Mouse (Mus musculus) megakaryocyte, adult 5-6 weeks (primary cell): ENCODE measurements at regions not wholly inside any gene's neighbourhood (a gene's known extent, or its start where the extent isn't known, plus 50 kb on each side); places are given as distances from the start of the nearest gene placed in this dataset.
A peak's percentile ranks its signal among the peaks of the same experiment; 100 is the strongest.

ENCODE experiments used
- ATAC-seq: 2 replicates; pipeline ENCODE4 v1.8.0; 2016; ENCODE audit warnings: mild to moderate bottlenecking, inconsistent platforms; ENCODE audit not compliant: poor library complexity, severe bottlenecking

DNA sequence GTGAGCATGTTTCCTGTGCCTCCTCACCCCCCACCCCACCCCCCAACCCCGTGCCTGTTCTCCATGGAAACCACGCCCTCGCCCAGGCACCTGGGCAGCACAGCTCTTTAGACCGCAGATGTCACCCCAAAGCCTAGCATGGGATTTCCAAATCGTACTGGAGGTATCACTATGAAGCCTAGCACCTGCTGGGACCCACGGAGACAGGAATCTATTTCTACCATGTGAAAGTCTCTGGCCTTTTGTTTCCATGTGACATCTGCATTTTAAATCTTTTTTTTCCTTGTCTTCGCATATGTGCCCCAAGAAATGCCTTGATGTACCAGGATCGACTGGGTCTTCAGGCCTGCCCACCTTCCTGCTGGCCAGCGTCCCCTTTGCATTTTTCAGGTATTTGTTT lies 179.7 kb downstream of the Irs2 start:
- ATAC-seq = no peak

DNA sequence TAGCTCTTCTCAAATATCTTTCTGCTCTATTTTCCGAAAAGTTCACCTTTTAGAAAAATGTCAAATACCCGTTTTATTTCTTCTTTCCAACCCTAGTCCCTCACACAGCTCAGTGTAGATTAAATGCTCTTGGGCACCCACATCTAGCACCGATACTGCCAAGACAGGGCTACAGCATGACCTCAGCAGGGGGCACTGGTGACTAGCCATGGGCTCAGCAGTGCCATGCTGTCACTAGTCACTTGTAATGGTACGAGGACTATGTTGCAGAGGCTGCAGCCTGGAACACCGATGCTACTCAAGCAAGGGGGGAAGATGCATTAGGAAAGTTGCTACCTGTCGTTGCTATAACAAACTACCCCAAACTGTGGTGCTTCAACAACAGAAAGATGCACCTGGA lies 180.7 kb downstream of the Irs2 start:
- no peak for ATAC-seq

DNA sequence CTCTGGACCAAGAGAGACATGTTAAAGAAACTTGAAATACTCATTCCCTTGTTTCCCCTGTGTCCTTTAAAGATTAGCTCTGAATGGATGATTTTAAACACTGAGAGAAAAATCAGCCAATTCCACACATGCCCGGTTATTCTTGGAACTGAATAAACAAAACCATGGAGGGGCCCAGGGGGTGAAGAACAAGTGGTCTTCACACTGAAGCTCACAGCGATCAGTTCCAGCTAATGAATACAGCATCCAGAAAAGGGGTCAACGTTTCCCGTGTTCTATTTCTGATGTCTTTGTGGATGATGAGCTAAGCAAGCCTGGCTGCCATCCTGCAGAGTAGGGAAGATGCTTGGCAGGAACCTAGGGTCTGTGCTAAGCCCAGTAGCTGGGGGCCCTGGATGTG lies 182.3 kb downstream of the Irs2 start:
- no peak for ATAC-seq

DNA sequence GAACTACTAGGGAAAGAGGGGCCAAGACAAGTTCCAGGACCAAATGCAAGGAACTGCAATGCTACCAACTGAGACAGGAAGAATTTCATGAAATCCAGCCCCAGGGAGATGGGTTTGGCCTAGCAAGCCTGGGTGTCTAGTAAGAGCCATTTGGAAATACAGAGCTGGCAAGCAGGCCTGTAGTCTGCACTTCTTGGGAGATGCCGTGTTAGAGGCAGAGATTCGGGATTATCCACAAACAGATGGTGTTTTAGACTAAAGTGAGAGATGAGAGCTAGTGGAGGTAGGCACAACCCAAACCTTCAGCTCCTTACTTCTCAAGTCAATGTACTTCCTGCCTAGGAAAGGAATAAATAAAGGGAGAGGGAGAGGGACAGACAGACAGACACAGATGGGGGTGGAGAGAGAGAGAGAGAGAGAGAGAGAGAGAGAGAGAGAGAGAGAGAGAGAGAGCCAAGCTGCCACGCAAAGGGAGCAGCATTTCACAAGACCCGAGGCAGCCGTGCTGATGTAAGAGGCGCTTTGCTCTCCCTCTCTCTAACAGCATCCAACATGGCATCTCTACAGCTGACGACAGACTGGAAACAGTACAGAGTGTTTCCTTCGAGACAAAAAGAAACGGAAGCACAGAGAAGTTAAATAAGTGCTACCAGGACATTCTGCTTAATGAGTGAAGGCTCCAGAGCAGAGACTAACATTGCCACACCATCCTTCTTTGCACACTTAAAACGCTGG lies 182.9 kb downstream of the Irs2 start:
- no peak for ATAC-seq

DNA sequence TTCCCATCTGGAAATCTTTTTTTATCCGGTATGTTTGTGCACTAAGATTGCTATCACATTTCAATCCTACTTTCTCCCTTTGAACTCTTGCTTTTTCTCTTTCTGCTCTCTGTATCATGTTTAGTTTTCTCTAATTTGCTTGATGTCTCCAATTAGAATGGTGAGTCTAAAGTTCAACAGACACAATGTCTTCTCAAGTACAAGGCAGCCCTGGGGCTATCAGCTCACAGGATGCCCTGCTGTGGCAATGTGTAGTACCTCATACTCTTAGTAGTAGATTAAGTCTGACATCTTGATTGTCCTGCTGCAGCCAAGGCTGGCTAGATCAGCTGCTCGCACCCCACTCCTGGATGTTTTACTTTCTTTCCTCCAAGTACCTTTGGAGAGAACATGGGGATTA lies 186.4 kb downstream of the Irs2 start:
- no peak for ATAC-seq

DNA sequence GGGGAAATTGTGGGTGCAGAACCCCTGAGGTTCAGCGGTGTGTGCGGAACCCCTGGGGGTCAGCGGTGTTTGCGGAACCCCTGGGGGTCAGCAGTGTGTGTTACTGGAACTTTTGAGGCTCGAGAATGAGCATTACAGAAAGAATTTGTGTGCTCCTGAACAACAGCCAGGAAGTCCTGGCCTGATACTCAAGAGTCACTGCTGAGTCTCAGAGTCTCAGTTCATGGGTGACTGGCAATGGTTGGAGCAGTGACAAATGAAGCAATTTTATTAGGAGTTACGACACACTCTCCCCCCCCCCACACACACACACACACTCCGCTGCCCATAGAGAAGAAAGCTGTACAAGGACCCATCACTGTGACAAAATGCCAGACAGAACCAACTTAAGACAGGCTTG lies 193.8 kb downstream of the Irs2 start:
- ATAC-seq = no peak

DNA sequence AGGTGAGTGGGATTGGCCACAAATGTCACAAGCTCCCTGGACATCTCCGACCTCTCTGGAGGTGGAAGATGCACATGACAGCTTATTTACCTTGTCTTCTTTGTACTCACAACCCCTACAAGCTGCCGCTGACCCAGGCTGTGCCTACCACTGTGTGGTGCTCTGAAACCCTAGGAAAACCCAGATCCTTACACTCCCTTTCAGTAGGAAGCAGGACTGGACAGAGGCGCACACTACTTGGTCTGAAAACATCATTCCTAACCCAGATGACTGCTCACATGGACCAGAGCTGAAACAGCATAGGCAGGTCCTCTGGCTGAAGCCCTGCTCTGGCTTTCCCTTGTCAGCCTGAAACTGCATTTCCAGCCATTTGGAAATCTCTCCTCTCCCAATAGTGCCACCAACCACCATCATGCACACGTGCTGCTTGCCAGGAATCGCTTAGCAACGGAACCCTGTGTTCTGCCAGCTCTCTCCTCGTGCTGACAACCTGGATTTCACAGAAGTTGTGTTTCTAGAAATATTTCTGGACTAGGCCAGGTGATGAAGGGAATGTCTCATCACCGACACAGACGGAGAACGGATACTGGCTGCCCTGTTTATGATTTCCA lies 196.1 kb downstream of the Irs2 start:
- ATAC-seq = no peak

DNA sequence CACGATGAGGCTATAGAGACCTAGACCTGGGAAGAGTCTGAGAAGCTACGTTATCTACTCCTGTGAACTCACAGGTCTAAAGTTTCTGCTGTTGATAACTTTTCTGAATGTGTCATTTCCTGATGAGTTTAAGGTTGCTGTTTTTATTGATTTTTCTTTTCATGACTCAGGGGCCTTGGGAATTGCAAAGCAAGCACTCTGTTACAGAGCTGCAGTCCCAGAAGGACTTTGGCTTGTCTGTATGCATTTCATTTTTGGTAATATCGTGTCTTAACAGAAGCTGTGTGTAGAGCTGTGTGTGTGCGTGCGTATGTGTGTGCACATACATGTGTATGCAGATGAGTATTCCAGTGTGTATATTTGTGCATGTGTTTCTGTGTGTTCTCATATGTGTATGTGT lies 201.2 kb downstream of the Irs2 start:
- no peak for ATAC-seq

DNA sequence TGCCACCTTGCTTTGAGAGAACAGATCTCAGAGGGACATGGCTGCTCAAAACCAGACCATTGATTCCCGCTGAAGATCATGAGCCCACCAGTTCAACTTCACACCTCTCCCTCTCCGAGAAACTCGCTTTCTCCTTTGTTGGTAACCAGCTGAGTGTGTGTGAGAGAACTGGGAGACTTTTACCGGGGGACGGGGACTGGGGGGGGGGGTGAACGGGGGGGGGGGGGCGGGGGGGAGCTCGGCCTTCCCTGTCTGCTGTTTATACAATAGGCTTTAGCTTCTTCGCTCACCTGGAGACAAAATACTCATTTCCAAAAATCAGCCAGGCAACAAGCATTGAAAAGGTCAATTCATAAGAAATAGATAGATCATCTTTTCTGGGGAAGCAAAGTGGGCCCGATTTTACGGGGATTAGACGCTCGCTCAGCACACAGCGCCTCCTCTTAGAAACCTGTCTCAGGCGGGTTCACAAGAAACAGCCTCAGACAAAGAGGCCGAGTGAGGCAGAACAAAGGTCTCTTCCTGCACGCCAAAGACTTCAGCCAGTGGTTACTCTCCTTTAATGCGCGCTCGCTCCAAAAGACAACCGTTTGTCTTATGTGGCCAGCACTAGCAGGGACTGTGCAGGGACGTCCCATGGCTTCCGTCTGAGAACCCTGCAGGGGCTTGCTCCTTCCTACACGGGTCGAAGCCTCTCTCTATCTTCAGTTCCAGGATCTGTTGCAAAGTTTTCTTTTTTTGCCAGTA lies 202.7 kb downstream of the Irs2 start:
- no peak for ATAC-seq

DNA sequence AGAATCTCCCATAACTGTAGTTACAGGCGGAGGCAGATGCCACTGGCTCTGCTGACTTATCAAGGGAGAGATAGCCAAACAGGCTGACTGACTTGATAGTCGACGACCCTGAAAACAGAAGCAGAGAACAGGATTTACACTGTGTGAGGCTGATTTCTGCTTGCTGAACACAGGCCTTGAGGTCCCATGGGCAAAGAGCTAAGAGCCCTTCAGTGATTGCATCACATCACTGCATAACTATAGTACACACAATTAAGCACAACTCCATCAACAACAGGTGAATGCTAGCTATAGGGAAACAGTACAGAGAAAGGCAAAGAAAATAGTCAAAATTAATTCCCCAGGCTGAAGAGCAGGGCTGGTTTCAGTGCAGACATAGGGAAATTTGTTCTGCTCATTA lies 203.3 kb downstream of the Irs2 start:
- ATAC-seq = no peak

DNA sequence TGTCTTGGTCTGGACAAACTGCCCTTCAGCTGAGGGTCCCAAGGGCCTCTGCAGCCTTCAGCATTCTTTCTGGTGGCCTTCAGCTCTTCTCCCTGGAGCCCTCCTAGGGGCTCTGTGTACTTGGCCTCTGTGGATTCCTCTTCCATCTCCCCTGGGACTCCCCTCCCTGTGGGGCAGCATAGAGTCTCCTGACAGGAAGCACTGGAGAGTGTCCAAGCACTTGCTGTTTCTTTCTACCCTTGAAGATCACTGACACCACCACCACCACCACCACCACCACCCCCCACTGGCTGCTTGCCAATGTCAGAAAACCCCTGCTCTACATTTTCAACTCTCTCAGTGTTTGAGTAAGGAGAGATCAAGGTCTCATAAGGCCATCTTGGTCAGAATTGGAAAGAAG lies 206.3 kb downstream of the Irs2 start:
- ATAC-seq = no peak

DNA sequence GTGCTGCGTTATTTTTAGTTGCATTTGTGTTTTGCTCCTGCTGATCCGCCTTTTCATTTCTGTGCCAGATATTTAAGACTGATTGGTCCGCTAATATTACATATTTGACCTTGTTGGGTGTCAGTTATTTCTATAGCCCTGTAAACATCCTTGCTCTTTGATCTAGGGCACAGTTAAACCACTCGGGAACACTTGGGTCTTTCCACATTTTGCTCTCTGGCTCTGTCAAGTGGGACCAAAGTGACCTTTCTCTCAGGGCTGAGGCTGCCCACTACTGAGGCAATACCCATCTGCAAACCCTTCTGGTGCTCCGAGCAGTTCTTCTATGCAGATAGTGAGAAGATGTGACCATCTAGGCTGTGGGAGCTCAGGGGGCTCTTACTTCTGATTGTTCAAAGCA lies 206.7 kb downstream of the Irs2 start:
- no peak for ATAC-seq

DNA sequence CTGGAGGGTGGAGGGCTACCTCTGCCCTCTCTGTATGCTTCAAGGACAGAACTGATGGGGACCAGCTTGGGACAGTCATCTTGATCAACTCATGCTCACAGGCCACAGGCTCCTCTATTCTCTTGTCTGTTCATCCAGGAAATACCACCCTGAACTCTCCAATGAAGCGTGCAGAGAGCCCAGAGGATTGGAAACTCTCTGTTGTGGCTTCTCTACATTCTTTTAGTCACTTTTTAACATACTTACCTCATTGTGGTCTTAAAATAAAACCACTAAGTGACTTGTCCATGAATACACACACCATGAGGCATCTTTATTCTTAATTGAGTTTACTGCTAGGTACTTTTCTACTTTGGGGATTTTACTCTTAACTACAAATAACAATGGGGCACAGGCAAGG lies 209.8 kb downstream of the Irs2 start:
- no peak for ATAC-seq

DNA sequence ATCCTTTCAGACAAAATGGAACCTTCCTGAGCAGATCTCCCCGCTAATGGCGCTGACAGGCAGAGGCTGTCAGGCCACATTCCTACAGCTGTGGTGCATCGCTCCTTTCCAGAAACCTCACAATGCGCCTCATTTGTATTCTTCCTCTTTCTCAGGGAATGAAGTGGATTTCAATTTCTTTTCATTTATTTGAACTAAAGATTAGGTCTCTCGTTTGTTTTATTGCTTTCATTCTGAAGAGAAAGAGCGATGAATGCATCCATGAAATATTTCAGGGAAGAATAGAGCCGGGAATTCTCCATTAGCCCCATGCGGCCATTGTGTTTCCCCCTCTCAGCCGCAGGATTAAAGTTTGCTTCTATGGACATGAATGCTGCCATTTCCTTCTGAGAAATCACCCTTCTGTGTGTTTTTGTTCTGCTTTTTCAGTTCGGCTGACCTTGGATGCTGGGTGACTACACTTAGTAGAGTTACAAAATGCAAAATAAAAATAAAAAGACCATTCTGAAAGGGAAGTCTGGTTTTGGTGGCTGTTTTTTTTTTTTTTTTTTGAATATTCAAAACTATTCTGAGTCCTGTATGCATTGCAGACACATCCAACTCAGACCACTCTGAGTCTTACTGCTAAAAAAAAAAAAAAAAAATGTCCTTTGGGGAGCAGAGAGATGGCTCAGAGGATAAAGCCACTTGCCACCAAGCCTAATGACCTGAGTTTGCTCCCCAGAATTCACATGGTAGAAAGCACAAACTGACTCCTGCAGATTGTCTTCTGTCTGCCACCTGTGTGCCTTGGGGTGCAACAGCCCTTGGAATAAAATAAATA lies 213.7 kb downstream of the Irs2 start:
- peak; percentile 45; the same call in 1 of the 2 replicates for ATAC-seq

DNA sequence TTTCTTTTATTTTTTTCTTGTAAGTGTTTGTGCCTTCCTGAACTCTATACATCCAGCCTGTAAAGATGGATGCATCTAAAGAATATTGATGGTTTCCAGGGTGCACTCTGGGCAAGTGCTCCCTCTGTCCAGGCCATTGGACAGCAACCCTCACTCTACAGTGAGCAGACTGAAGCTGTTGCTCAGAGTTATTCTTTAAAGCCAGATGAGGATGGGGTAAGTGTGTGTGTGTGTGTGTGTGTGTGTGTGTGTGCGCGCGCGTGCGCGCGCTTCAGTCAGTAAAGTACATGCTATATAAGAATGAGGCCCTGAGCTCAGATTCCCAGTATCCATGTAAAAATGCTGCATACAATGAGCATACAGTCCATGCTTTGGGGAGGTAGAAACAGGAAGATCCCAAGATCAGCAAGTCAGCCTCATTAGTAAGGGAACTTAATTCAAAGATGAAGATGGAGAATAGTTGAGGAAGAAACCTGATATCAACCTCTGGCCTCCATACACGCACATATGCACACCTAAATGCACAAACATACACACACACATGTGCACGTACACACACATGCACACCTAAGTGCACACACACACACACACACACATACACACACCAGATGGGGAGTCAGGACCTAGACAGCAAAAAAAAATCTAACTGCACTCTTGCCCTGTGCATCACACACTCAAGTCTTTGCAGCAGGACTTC lies 214.4 kb downstream of the Irs2 start:
- no peak for ATAC-seq

DNA sequence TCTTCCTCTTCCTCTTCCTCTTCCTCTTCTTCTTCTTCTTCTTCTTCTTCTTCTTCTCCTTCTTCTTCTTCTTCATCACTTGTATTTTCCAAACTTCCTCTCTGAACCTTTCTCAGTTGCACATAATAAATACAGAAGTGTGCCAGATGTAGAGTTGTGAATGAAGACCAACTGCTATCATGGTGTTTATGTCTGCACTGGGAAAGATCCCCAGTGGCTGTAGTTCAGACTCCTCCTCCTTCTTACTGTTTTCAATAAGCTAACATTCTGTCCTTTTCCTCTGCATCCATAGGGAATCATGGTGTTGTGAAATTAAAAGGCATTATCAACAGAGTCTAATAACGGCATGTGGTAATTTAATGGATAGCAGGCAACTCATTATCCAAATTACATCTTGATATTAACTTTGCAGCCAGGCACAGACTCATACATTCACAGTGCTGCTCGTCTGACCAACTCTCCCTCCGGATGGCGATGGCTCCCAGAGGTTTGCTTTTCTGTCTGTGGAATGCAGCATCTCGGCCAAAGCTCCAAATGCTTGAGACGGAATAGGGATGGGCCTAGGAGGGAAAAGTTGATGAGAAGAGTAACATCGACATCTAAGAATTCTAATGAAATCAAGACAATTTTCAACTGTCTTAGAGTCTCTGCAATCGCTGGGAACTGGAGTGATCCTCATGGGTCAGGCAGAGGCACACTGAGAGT lies 219.6 kb downstream of the Irs2 start:
- no peak for ATAC-seq

DNA sequence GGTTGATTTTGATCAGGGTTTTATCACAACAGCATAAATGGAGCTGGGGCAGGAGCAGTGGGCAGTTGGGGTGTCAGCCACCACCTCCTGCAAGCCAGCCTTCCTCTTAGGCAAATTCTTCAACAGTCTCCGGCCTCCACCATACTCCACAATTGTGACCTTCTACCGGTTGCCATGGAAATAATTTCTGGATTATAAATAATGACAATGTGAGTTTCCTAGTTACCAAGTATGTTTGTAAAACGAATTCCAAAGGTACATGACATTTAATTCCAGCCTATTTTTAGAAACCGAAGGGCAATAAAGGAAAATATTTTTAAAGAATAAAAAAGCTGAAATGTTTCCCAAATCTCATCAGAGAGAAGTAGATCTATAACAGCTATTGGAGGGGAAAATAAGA lies 222.5 kb downstream of the Irs2 start:
- no peak for ATAC-seq

DNA sequence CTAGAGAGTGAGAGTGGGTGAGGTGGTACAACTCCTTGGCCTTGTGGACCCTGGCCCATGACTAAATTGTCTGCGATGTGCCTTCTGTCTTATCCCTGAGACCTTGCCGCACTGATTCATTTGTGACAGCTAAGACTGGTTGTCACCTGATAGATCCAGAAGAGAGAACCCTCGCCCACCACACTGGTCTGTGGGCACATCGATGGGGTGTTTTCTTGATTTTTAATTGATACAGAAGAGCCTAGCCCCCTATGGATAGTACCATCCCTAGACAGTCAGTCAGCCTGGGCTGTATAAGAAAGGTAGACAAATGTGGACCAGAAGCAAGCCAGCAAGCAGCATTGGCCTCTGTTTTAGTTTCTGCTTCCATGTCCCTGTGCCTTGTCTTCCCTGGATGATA lies 222.9 kb downstream of the Irs2 start:
- ATAC-seq = no peak

DNA sequence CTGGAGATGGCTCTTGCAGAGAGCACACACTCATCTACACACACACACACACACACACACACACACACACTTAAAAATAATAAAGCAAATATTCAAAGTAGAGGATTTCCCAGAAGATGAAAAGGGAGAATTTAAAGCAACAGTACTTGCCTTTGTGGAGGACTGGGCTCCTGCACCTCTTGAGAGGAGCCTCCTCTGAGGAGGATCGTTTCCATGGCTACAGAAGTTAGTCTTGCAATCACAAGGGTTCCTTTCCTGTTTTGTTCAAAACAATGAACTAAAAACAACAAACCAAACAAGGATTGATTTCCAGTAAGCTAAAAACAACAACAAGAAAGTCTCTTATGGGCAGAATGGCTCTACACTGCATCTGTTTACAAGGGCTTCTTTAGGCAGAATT lies 223.8 kb downstream of the Irs2 start:
- no peak for ATAC-seq

DNA sequence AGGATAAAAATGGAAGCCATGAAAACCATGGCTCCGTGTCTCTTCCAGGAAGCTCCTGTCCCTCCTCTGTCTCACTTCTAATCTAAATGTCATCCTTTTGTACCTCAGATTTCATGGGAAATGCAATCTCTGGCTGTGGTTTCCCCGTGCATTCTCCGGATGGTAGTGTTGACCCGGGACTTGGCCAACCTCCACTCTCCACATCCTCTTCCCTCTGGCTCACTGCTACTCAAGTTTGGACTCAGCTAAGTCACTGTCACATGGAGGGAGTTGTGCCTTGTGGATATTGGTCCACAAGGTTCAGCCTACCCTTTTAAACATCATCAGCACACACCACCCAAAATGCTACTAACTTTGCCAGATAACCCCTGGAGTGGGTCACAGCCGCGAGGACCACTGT lies 226.4 kb downstream of the Irs2 start:
- no peak for ATAC-seq
